Mouse (Mus musculus) erythroblast, embryonic 14.5 days (primary cell): ENCODE measurements around the gene Nfatc3. TPM values are rescaled to one million over a fixed set of nuclear protein-coding genes. Genes with fewer than 3 reads are reported as not detected.
A peak's percentile ranks its signal among the peaks of the same experiment; 100 is the strongest.

ENCODE experiments used
- H3K27me3 ChIP-seq: 2 replicates; pipeline ENCODE4 v1.6.1; 2012; ENCODE audit warnings: inconsistent platforms; ENCODE audit not compliant: control insufficient read depth
- H3K36me3 ChIP-seq: 2 replicates; pipeline ENCODE4 v1.6.1; 2012; ENCODE audit warnings: mild to moderate bottlenecking, inconsistent platforms; ENCODE audit not compliant: control insufficient read depth
- H3K4me1 ChIP-seq: 2 replicates; pipeline ENCODE4 v1.6.1; 2012; ENCODE audit warnings: inconsistent platforms; ENCODE audit not compliant: control insufficient read depth
- H3K4me3 ChIP-seq: replicated peaks from 2 replicates; pipeline ENCODE3; 2012; ENCODE audit warnings: moderate library complexity, mild to moderate bottlenecking, inconsistent platforms
- H3K9me3 ChIP-seq: 2 replicates; pipeline ENCODE4 v1.6.1; 2012; ENCODE audit warnings: low read length, inconsistent platforms, mixed read lengths; ENCODE audit not compliant: control insufficient read depth
- GATA1 ChIP-seq: IDR thresholded peaks from 2 replicates; pipeline ENCODE4 v1.6.1; 2012; ENCODE audit warnings: low read length, inconsistent platforms, mixed read lengths
- TAL1 ChIP-seq: IDR thresholded peaks from 3 replicates; pipeline ENCODE4 v1.6.1; 2012; ENCODE audit warnings: low read length, inconsistent platforms, mixed read lengths
- polyA plus RNA-seq: library from polyadenylated mRNA; stranded (reverse); fragments of >175 nt; gene quantifications from 2 replicates; pipeline ENCODE4 v1.2.3, GENCODE M21; 2012

Nfatc3 gene
- polyA plus RNA-seq, 1 experiment, result 0.54 TPM

DNA sequence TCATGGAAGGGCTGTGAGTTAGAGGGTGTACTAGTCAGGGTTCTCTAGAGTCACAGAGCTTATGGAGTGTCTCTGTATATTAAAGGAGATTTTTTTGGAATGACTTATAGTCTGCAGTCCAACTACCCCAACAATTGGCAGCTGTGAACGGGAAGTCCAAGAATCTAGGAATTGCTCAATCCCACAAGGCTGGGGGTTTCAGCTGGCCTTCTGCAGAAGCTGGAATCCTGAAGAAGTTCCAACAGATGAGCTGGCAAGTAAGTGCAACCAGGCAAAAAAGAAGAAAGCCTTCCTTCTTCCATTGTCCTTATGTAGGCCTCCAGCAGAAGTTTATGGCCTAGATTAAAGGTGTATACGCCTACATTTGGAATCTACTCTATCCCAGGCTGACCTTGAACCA lies 86.7 kb downstream of the Nfatc3 start:
- H3K36me3 ChIP-seq, result no peaks in the 10 kb centered on the region
- peaks cover 18% of the 10 kb centered on the region for H3K4me1 ChIP-seq
- H3K4me3 ChIP-seq, result no peak overlapping the region
- TF ChIP-seq GATA1 (no peak), TAL1 (no peak)
- H3K9me3 ChIP-seq, result no peaks in the 10 kb centered on the region
- peaks cover 3% of the 10 kb centered on the region for H3K27me3 ChIP-seq

- Histone ChIP-seq H3K4me3 (no peak overlapping the region), H3K4me1 (peaks cover 22% of the 10 kb centered on the region), H3K9me3 (no peaks in the 10 kb centered on the region), H3K36me3 (no peaks in the 10 kb centered on the region), H3K27me3 (no peaks in the 10 kb centered on the region; the same call in 1 of the 2 replicates)
- TF ChIP-seq GATA1, result no peak
- TF ChIP-seq TAL1, result no peak
These were observed 87.4 kb downstream of the Nfatc3 start for GRCm38 (mm10) chr8:106146014-106146413.

- Histone ChIP-seq H3K36me3 (no peaks in the 10 kb centered on the region), H3K4me1 (peaks cover 35% of the 10 kb centered on the region)
- TF ChIP-seq TAL1, result no peak
- no peak for TF ChIP-seq GATA1
These were observed 89.4 kb downstream of the Nfatc3 start for GRCm38 (mm10) chr8:106147868-106148565.

GRCm38 (mm10) chr8:106149025-106149424 lies 90.4 kb downstream of the Nfatc3 start:
- no peaks in the 10 kb centered on the region; the same call in 1 of the 2 replicates for H3K27me3 ChIP-seq

More at GRCm38 (mm10) chr8:106147868-106148565, 89.4 kb downstream of the Nfatc3 start:
- no peaks in the 10 kb centered on the region; the same call in 1 of the 2 replicates for H3K27me3 ChIP-seq
- no peak overlapping the region for H3K4me3 ChIP-seq
- no peaks in the 10 kb centered on the region for H3K9me3 ChIP-seq

GRCm38 (mm10) chr8:106149801-106150652 lies 91.4 kb downstream of the Nfatc3 start, which contains the start of gene Pla2g15:
Gene Pla2g15, plus strand, starts transcription at chr8:106150399.
- Histone ChIP-seq H3K9me3 (no peaks in the 10 kb centered on the region), H3K27me3 (no peaks in the 10 kb centered on the region; the same call in 1 of the 2 replicates), H3K4me3 (peak within 1 kb of the TSS; percentile 75), H3K4me1 (peaks cover 43% of the 10 kb centered on the region), H3K36me3 (peaks cover 2% of the 10 kb centered on the region; the same call in 1 of the 2 replicates)
- TF ChIP-seq TAL1 (no peak), GATA1 (no peak; the same call in 1 of the 2 replicates)

More at GRCm38 (mm10) chr8:106149025-106149424, 90.4 kb downstream of the Nfatc3 start:
- Histone ChIP-seq H3K9me3 (no peaks in the 10 kb centered on the region), H3K36me3 (no peaks in the 10 kb centered on the region), H3K4me3 (no peak overlapping the region), H3K4me1 (peaks cover 43% of the 10 kb centered on the region)
- TF ChIP-seq GATA1 (no peak), TAL1 (no peak)

DNA sequence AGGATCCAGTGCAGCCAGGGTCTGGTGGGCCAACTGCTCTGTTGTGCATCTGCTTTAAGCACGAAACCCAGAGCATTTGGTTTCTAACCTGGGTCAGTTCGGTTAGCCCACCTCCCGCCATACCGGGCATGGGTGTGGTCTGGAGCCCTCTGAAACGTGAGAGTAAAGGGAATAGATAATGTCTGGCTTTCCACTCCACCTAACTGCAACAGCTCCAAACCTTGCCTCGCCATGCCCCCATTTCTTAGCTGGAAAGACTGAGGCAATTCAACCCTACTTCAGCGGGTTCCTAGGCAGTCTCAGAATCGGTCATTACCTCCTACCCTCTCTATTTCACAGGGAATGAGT lies 92.0 kb downstream of the Nfatc3 start:
- Histone ChIP-seq H3K36me3 (peaks cover 2% of the 10 kb centered on the region; the same call in 1 of the 2 replicates), H3K27me3 (no peaks in the 10 kb centered on the region), H3K4me1 (peaks cover 43% of the 10 kb centered on the region), H3K9me3 (no peaks in the 10 kb centered on the region), H3K4me3 (peak overlapping the region; percentile 75)
- TF ChIP-seq GATA1 (0 out of 2 replicates have a peak, but pooled peaks have one; percentile 11), TAL1 (no peak)

- Histone ChIP-seq H3K9me3 (no peaks in the 10 kb centered on the region), H3K4me3 (peak overlapping the region; percentile 75), H3K36me3 (peaks cover 2% of the 10 kb centered on the region; the same call in 1 of the 2 replicates), H3K27me3 (no peaks in the 10 kb centered on the region), H3K4me1 (peaks cover 43% of the 10 kb centered on the region)
- TF ChIP-seq GATA1, result no peak
- no peak for TF ChIP-seq TAL1
These were observed 92.4 kb downstream of the Nfatc3 start for GRCm38 (mm10) chr8:106151041-106151440.

DNA sequence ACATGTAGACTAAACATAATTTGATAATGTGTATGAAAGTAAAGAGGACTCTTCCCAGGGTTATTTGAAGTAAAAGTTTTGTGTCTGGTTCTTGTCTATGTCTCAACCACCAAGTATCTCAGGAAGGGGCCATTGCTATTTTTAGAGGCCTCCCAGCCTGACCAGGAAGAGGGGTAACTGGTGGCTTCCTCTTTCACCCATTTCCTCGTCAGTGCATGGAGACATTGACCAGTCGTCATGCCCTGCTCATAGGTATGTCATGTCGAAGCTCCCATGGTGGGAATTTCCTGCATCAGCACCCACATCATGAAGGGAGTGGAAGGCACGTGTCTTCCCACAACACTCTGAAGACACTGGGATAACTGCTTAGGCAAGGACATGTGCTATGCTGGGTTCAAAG lies 94.2 kb downstream of the Nfatc3 start:
- Histone ChIP-seq H3K4me1 (peaks cover 45% of the 10 kb centered on the region), H3K36me3 (peaks cover 2% of the 10 kb centered on the region; the same call in 1 of the 2 replicates), H3K4me3 (no peak overlapping the region), H3K27me3 (no peaks in the 10 kb centered on the region), H3K9me3 (no peaks in the 10 kb centered on the region)
- TF ChIP-seq TAL1, result no peak

- TF ChIP-seq GATA1, result no peak
- Histone ChIP-seq H3K4me1 (peaks cover 16% of the 10 kb centered on the region), H3K4me3 (no peak overlapping the region), H3K9me3 (no peaks in the 10 kb centered on the region), H3K27me3 (no peaks in the 10 kb centered on the region), H3K36me3 (peaks cover 12% of the 10 kb centered on the region)
These were observed 98.8 kb downstream of the Nfatc3 start for GRCm38 (mm10) chr8:106157419-106157818.
